Mouse (Mus musculus): ENCODE results near the gene Pla1a. TPM values are rescaled to one million over a fixed set of nuclear protein-coding genes. Genes with fewer than 3 reads are reported as not detected.
A peak's percentile ranks its signal among the peaks of the same experiment; 100 is the strongest.

Gene Pla1a
- polyA plus RNA-seq, 1 experiment = 2.3 TPM

DNA sequence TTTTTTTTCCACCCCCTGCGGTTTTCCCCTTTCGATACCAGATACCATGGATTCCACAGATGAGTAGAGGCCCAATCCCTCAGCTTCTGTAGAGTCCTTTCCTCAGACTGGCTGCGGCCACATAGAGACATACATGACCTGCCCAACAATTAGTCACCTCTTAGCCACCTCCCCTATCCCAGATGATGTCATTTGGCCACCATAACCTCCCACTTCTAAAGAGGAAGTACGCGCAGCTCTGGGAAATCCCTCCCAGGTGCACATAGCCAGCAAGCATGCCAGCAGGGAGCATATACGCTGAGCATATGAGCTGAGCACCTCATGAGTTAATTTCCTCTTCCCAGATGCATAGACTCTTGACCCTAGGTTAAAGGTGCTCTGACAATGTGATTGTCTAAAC lies 26.2 kb downstream of the Pla1a start:
- Histone ChIP-seq H3K4me3 (ENCODE audit: insufficient read depth, low read length) (no peak overlapping the region), H3K27ac (ENCODE audit: insufficient read depth, low read length) (no peak overlapping the region), H3K4me1 (ENCODE audit: control insufficient read depth, insufficient read depth, low read length) (no peaks in the 10 kb centered on the region)
- TF ChIP-seq CTCF (IDR thresholded peaks at IDR 0.05; ENCODE audit: extremely low read depth, insufficient read depth, low read length) (no peak), POLR2A (IDR thresholded peaks at IDR 0.05; ENCODE audit: extremely low read depth, insufficient read depth, low read length) (no peak)

DNA sequence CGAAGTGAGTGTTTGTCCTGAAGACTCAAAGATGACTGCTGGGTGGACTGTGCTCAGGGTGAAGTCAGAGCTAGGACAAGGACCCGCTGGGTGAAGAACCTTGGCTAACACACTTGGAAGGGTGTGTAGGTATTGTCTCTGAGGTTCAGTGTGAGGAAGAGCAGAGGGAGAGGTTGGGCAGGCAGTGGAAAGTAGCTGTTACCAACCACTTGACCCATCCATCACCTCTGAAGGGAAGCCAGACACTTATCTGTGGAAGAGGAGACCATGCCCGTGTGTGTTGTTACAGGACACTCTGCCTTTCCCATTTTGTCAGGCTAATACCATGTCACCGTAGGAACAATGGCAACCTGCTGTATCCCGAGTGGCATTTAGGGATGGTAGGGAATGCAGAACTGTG lies 26.7 kb downstream of the Pla1a start:
- Histone ChIP-seq H3K4me3 (ENCODE audit: insufficient read depth, low read length) (no peak overlapping the region), H3K27ac (ENCODE audit: insufficient read depth, low read length) (no peak overlapping the region), H3K4me1 (ENCODE audit: control insufficient read depth, insufficient read depth, low read length) (no peaks in the 10 kb centered on the region)
- no peak for TF ChIP-seq CTCF (IDR thresholded peaks at IDR 0.05; ENCODE audit: extremely low read depth, insufficient read depth, low read length)
- no peak for TF ChIP-seq POLR2A (IDR thresholded peaks at IDR 0.05; ENCODE audit: extremely low read depth, insufficient read depth, low read length)

GRCm38 (mm10) chr16:38403639-38404038 lies 29.3 kb downstream of the Pla1a start:
- 0 out of 2 replicates have a peak, but pooled peaks cover 2% of the 10 kb centered on the region for H3K4me1 ChIP-seq (ENCODE audit: control insufficient read depth, insufficient read depth, low read length)
- TF ChIP-seq POLR2A (IDR thresholded peaks at IDR 0.05; ENCODE audit: extremely low read depth, insufficient read depth, low read length) = no peak
- no peak overlapping the region for H3K27ac ChIP-seq (ENCODE audit: insufficient read depth, low read length)
- no peak overlapping the region for H3K4me3 ChIP-seq (ENCODE audit: insufficient read depth, low read length)

DNA sequence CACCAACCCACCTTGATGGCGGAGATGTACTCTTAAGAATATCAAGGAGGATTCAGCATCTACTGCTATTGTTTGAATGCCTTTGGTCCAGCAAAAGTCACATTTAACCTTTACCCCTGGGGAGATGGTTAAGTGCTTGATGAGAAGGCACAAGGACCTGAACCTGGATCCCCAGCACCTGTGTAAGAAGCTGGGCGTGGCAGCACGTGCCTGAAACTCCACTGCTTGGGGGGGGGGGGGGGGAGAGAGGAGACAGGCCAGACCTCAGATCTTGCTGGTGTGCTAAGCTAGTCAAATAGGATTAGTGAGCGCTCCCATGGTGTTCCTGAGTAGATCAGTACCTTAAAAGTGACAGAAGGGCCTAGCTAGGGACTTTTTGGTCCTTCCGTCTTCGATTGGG lies 31.5 kb downstream of the Pla1a start:
- 0 out of 2 replicates have a peak, but pooled peaks cover 2% of the 10 kb centered on the region for H3K4me1 ChIP-seq (ENCODE audit: control insufficient read depth, insufficient read depth, low read length)
- TF ChIP-seq CTCF (IDR thresholded peaks at IDR 0.05; ENCODE audit: extremely low read depth, insufficient read depth, low read length) (no peak), POLR2A (IDR thresholded peaks at IDR 0.05; ENCODE audit: extremely low read depth, insufficient read depth, low read length) (no peak)
- H3K4me3 ChIP-seq (ENCODE audit: insufficient read depth, low read length) = no peak overlapping the region
- no peak overlapping the region for H3K27ac ChIP-seq (ENCODE audit: insufficient read depth, low read length)

GRCm38 (mm10) chr16:38400311-38400960 lies 32.5 kb downstream of the Pla1a start:
- Histone ChIP-seq H3K27ac (ENCODE audit: insufficient read depth, low read length) (no peak overlapping the region), H3K4me1 (ENCODE audit: control insufficient read depth, insufficient read depth, low read length) (0 out of 2 replicates have a peak, but pooled peaks cover 2% of the 10 kb centered on the region), H3K4me3 (ENCODE audit: insufficient read depth, low read length) (peak overlapping the region; percentile 11; the same call in 1 of the 2 replicates)
- TF ChIP-seq CTCF (IDR thresholded peaks at IDR 0.05; ENCODE audit: extremely low read depth, insufficient read depth, low read length) (no peak), POLR2A (IDR thresholded peaks at IDR 0.05; ENCODE audit: extremely low read depth, insufficient read depth, low read length) (no peak)

- no peak overlapping the region for H3K27ac ChIP-seq (ENCODE audit: insufficient read depth, low read length)
- peak overlapping the region; percentile 11 for H3K4me3 ChIP-seq (ENCODE audit: insufficient read depth, low read length)
- 0 out of 2 replicates have a peak, but pooled peaks cover 2% of the 10 kb centered on the region for H3K4me1 ChIP-seq (ENCODE audit: control insufficient read depth, insufficient read depth, low read length)
- TF ChIP-seq CTCF (IDR thresholded peaks at IDR 0.05; ENCODE audit: extremely low read depth, insufficient read depth, low read length) = no peak
- no peak for TF ChIP-seq POLR2A (IDR thresholded peaks at IDR 0.05; ENCODE audit: extremely low read depth, insufficient read depth, low read length)
Observed at GRCm38 (mm10) chr16:38399531-38400231, 33.3 kb downstream of the Pla1a start.

DNA sequence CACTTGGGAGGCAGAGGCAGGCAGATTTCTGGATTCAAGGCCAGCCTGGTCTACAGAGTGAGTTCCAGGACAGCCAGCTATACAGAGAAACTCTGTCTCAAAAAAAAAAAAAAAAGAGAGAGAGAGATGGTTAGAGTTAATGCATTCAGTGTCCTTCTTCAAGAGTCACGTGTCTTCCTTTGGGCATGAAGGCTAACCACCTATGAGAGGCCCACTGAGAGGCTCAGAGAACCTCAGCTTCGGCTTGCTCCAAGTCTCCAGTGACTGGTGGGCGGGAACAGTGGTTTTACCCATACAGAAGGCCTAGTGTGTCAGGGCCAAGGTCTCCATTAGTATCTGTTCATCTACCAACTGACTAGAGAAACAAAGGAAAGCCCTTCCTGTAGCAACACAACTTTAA lies 33.9 kb downstream of the Pla1a start:
- Histone ChIP-seq H3K27ac (ENCODE audit: insufficient read depth, low read length) (no peak overlapping the region), H3K4me1 (ENCODE audit: control insufficient read depth, insufficient read depth, low read length) (0 out of 2 replicates have a peak, but pooled peaks cover 2% of the 10 kb centered on the region), H3K4me3 (ENCODE audit: insufficient read depth, low read length) (no peak overlapping the region)
- TF ChIP-seq CTCF (IDR thresholded peaks at IDR 0.05; ENCODE audit: extremely low read depth, insufficient read depth, low read length) = no peak
- TF ChIP-seq POLR2A (IDR thresholded peaks at IDR 0.05; ENCODE audit: extremely low read depth, insufficient read depth, low read length) = no peak

DNA sequence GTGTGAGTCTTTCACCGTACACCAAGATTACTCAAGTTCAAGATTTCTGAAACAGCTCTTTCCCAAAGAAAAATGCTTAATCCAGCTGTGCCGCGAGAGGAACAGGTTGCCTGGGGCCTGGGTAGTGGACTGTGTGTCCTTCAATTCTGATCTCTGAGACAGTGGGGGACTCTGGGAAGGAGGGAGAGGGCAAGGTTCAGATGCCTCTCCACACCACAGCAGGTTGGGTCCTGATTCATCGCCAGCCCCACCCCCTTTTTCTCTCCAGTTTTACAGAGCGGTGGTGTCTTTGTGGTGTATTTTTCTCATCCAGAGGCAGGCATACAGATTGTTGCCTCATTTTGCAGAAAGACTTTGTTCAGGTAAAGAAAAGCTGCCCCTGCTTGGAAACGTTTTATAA lies 34.7 kb downstream of the Pla1a start:
- 0 out of 2 replicates have a peak, but pooled peaks cover 2% of the 10 kb centered on the region for H3K4me1 ChIP-seq (ENCODE audit: control insufficient read depth, insufficient read depth, low read length)
- no peak overlapping the region for H3K27ac ChIP-seq (ENCODE audit: insufficient read depth, low read length)
- H3K4me3 ChIP-seq (ENCODE audit: insufficient read depth, low read length) = no peak overlapping the region
- TF ChIP-seq POLR2A (IDR thresholded peaks at IDR 0.05; ENCODE audit: extremely low read depth, insufficient read depth, low read length) (no peak), CTCF (IDR thresholded peaks at IDR 0.05; ENCODE audit: extremely low read depth, insufficient read depth, low read length) (no peak)

GRCm38 (mm10) chr16:38396155-38396554 lies 36.8 kb downstream of the Pla1a start:
- H3K4me1 ChIP-seq (ENCODE audit: control insufficient read depth, insufficient read depth, low read length) = 0 out of 2 replicates have a peak, but pooled peaks cover 2% of the 10 kb centered on the region
- no peak overlapping the region for H3K27ac ChIP-seq (ENCODE audit: insufficient read depth, low read length)
- H3K4me3 ChIP-seq (ENCODE audit: insufficient read depth, low read length) = no peak overlapping the region
- no peak for TF ChIP-seq POLR2A (IDR thresholded peaks at IDR 0.05; ENCODE audit: extremely low read depth, insufficient read depth, low read length)
- TF ChIP-seq CTCF (IDR thresholded peaks at IDR 0.05; ENCODE audit: extremely low read depth, insufficient read depth, low read length) = no peak

Measured in cortical plate, adult 2 months (tissue).